Mouse (Mus musculus) neural tube, embryonic 13.5 days (tissue): ENCODE measurements around the gene Catsper4. TPM values are rescaled to one million over a fixed set of nuclear protein-coding genes. Genes with fewer than 3 reads are reported as not detected.
A peak's percentile ranks its signal among the peaks of the same experiment; 100 is the strongest.
"Not testable (repeated sequence)": the region's sequence is repeated elsewhere in the genome, so short reads cannot be mapped to it uniquely, and the experiment has no call there.

Experiments
- ATAC-seq: fragments of 200-750 bp; cut with Nextera tagmentation; 2 replicates; pipeline ENCODE4 v1.8.0; 2017; ENCODE audit warnings: low read depth, mild to moderate bottlenecking, moderate TSS enrichment, moderate library complexity
- H3K27ac ChIP-seq: fragments of 300-500 bp; sonication (generic); replicated peaks from 2 replicates; pipeline ENCODE4 v1.5.1; 2015; ENCODE audit warnings: moderate library complexity, mild to moderate bottlenecking, inconsistent platforms
- H3K27me3 ChIP-seq: fragments of 300-500 bp; sonication (generic); 2 replicates; pipeline ENCODE4 v1.6.1; 2015; ENCODE audit warnings: mild to moderate bottlenecking, inconsistent platforms
- H3K36me3 ChIP-seq: fragments of 300-500 bp; sonication (generic); 2 replicates; pipeline ENCODE4 v1.6.1; 2015; ENCODE audit warnings: mild to moderate bottlenecking, inconsistent platforms
- H3K4me1 ChIP-seq: fragments of 300-500 bp; sonication (generic); replicated peaks from 2 replicates; pipeline ENCODE4 v1.6.1; 2015; ENCODE audit warnings: inconsistent platforms
- H3K4me2 ChIP-seq: fragments of 300-500 bp; sonication (generic); 2 replicates; pipeline ENCODE4 v1.6.1; 2015; ENCODE audit warnings: inconsistent platforms, mild to moderate bottlenecking, moderate library complexity
- H3K4me3 ChIP-seq: fragments of 300-500 bp; sonication (generic); 2 replicates; pipeline ENCODE4 v1.5.1; 2015; ENCODE audit warnings: mild to moderate bottlenecking, inconsistent platforms
- H3K9ac ChIP-seq: fragments of 300-500 bp; sonication (generic); 2 replicates; pipeline ENCODE4 v1.6.1; 2015; ENCODE audit warnings: moderate library complexity, mild to moderate bottlenecking, inconsistent platforms
- H3K9me3 ChIP-seq: fragments of 300-500 bp; sonication (generic); 2 replicates; pipeline ENCODE4 v1.6.1; 2016; ENCODE audit warnings: inconsistent platforms
- WGBS: fragments of 180-500 bp; shearing (Covaris S2); methylation state at CpG from one replicate; pipeline ENCODE4 v1.1.7; 2015; 5-methylcytosine and 5-hydroxymethylcytosine counted together
- polyA plus RNA-seq: library from polyadenylated mRNA; unstranded; fragments of >200 nt; fragmentation: Nextera tagmentation; extraction: Ambion mirVana; gene quantifications from 2 replicates; pipeline ENCODE4 v1.2.1, GENCODE M21; 2015

Gene Catsper4
- polyA plus RNA-seq, result not detected in 2 replicates

GRCm38 (mm10) chr4:134227194-134227593, at the start of gene Catsper4:
Gene Catsper4 (minus strand): TSS chr4:134227383.
- Histone ChIP-seq H3K27me3 (no peaks in the 10 kb centered on the region), H3K4me2 (no peak within 1 kb of the TSS), H3K36me3 (no peaks in the 10 kb centered on the region), H3K9ac (no peak within 1 kb of the TSS), H3K27ac (no peak within 1 kb of the TSS), H3K9me3 (no peaks in the 10 kb centered on the region), H3K4me3 (no peak within 1 kb of the TSS), H3K4me1 (no peaks in the 10 kb centered on the region)
- 78% methylated on average over 8 of the region's 8 CpGs for WGBS
- no peak for ATAC-seq

GRCm38 (mm10) chr4:134273417-134274345, 46.5 kb upstream of the Catsper4 start:
- H3K9ac ChIP-seq, result no peak overlapping the region
- no peak overlapping the region for H3K4me3 ChIP-seq
- H3K4me1 ChIP-seq, result no peaks in the 10 kb centered on the region
- WGBS, result 8% methylated on average over 14 of the region's 14 CpGs
- peak overlapping the region; percentile 23 for H3K4me2 ChIP-seq
- H3K27me3 ChIP-seq, result no peaks in the 10 kb centered on the region
- H3K36me3 ChIP-seq, result peaks cover 24% of the 10 kb centered on the region
- no peak overlapping the region for H3K27ac ChIP-seq
- no peak for ATAC-seq
- no peaks in the 10 kb centered on the region for H3K9me3 ChIP-seq

GRCm38 (mm10) chr4:134272731-134273416, 45.7 kb upstream of the Catsper4 start:
- 26% methylated on average over 12 of the region's 13 CpGs for WGBS
- no peaks in the 10 kb centered on the region for H3K27me3 ChIP-seq
- peak overlapping the region; percentile 23 for H3K4me2 ChIP-seq
- no peaks in the 10 kb centered on the region for H3K9me3 ChIP-seq
- no peak overlapping the region for H3K27ac ChIP-seq
- no peak overlapping the region for H3K4me3 ChIP-seq
- ATAC-seq, result no peak
- H3K4me1 ChIP-seq, result no peaks in the 10 kb centered on the region
- H3K9ac ChIP-seq, result no peak overlapping the region
- H3K36me3 ChIP-seq, result peaks cover 17% of the 10 kb centered on the region

GRCm38 (mm10) chr4:134271979-134272378, 44.8 kb upstream of the Catsper4 start:
- no peak overlapping the region for H3K4me3 ChIP-seq
- H3K4me2 ChIP-seq, result no peak overlapping the region
- H3K9me3 ChIP-seq, result no peaks in the 10 kb centered on the region
- H3K9ac ChIP-seq, result no peak overlapping the region
- WGBS, result 85% methylated on average over 7 of the region's 7 CpGs
- H3K36me3 ChIP-seq, result peaks cover 8% of the 10 kb centered on the region
- H3K4me1 ChIP-seq, result no peaks in the 10 kb centered on the region
- ATAC-seq, result no peak
- H3K27ac ChIP-seq, result no peak overlapping the region
- no peaks in the 10 kb centered on the region for H3K27me3 ChIP-seq

GRCm38 (mm10) chr4:134269622-134270021, 42.4 kb upstream of the Catsper4 start:
- not testable (repeated sequence) for H3K27ac ChIP-seq, H3K4me3 ChIP-seq, ATAC-seq, H3K36me3 ChIP-seq, H3K9ac ChIP-seq, H3K4me1 ChIP-seq, H3K4me2 ChIP-seq, H3K27me3 ChIP-seq, H3K9me3 ChIP-seq

GRCm38 (mm10) chr4:134268102-134268655, 41.0 kb upstream of the Catsper4 start:
- ATAC-seq, result no peak
- Histone ChIP-seq H3K9ac (no peak overlapping the region), H3K27ac (no peak overlapping the region), H3K4me2 (no peak overlapping the region), H3K27me3 (no peaks in the 10 kb centered on the region), H3K4me1 (no peaks in the 10 kb centered on the region), H3K4me3 (no peak overlapping the region), H3K9me3 (no peaks in the 10 kb centered on the region), H3K36me3 (no peaks in the 10 kb centered on the region)
- 86% methylated on average over 19 of the region's 19 CpGs for WGBS

- Histone ChIP-seq H3K9me3 (no peaks in the 10 kb centered on the region), H3K9ac (no peak overlapping the region), H3K27me3 (no peaks in the 10 kb centered on the region), H3K4me3 (no peak overlapping the region), H3K36me3 (no peaks in the 10 kb centered on the region), H3K4me2 (no peak overlapping the region), H3K4me1 (no peaks in the 10 kb centered on the region), H3K27ac (no peak overlapping the region)
- WGBS, result 43% methylated on average over 9 of the region's 9 CpGs
- no peak for ATAC-seq
Observed at GRCm38 (mm10) chr4:134265860-134266585, 38.8 kb upstream of the Catsper4 start.

GRCm38 (mm10) chr4:134263191-134263590, 36.0 kb upstream of the Catsper4 start:
- no peak for ATAC-seq
- Histone ChIP-seq H3K9me3 (no peaks in the 10 kb centered on the region), H3K4me3 (no peak overlapping the region), H3K4me1 (no peaks in the 10 kb centered on the region), H3K27me3 (no peaks in the 10 kb centered on the region), H3K9ac (no peak overlapping the region), H3K4me2 (no peak overlapping the region), H3K27ac (no peak overlapping the region), H3K36me3 (no peaks in the 10 kb centered on the region)
- 38% methylated on average over 6 of the region's 6 CpGs for WGBS

- no peak overlapping the region for H3K4me2 ChIP-seq
- 59% methylated on average over 11 of the region's 11 CpGs for WGBS
- no peak for ATAC-seq
- H3K9me3 ChIP-seq, result no peaks in the 10 kb centered on the region
- H3K27me3 ChIP-seq, result peaks cover 25% of the 10 kb centered on the region
- H3K36me3 ChIP-seq, result no peaks in the 10 kb centered on the region
- H3K9ac ChIP-seq, result no peak overlapping the region
- peaks cover 39% of the 10 kb centered on the region for H3K4me1 ChIP-seq
- no peak overlapping the region for H3K4me3 ChIP-seq
- H3K27ac ChIP-seq, result no peak overlapping the region
Observed at GRCm38 (mm10) chr4:134258354-134258753, 31.2 kb upstream of the Catsper4 start.

GRCm38 (mm10) chr4:134257198-134258009, 30.2 kb upstream of the Catsper4 start:
- H3K4me1 ChIP-seq, result peaks cover 48% of the 10 kb centered on the region
- no peak overlapping the region for H3K4me2 ChIP-seq
- H3K27me3 ChIP-seq, result peaks cover 34% of the 10 kb centered on the region
- 8% methylated on average over 11 of the region's 11 CpGs for WGBS
- peak overlapping the region; percentile 9 for H3K27ac ChIP-seq
- no peak overlapping the region for H3K9ac ChIP-seq
- no peak for ATAC-seq
- no peaks in the 10 kb centered on the region for H3K36me3 ChIP-seq
- H3K4me3 ChIP-seq, result no peak overlapping the region
- no peaks in the 10 kb centered on the region for H3K9me3 ChIP-seq
